Mouse (Mus musculus): ENCODE results near the gene Fam107b.

Fam107b gene

DNA sequence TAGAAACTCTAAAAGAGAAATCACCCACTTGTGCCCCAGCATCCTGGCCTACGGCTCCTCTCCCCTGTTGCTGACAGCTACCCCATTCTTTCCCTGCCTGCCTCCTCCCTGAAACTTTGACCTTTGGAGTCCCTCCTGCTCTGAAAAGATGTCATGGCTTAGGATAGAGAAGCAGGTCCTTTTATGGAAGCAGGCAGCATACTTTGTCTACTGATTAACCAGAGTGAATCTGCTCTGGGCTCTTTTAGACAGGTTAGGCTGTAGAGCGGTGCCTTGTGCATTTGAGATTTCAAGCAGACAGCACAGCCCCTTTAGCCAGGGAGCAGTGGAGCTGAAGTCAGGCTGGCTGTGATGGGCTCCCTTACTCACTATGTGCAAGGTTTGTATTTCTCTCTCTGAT lies 200.1 kb downstream of the Fam107b start:
- in situ Hi-C loops (cut with MseI, MboI): loop anchor here (10.0 to 25.0 kb wide), 2 partner anchors 226 to 433 kb away; partner anchors contain the start of genes Acbd7 (in 1 of the 2) and Rpp38 (in 1 of the 2)

DNA sequence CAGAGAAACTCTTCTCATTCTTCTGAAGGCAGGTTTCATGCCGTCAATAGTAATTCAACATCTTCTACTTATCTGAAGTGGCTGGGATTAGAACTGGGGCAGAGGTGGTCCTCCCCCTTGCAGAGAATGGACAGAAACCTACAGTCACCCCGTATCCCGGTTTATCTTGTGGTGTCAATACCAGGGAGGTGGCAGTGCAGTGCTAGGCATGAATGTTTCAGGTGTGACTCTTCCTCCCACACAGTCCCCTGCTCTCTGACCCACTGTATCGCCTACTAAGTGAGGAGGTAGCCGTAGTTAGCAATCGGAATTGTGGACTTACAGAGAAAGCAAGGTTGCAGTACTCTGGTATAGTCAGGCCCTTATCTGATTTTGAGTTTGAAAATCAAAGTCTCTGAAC lies 201.2 kb downstream of the Fam107b start:
- in situ Hi-C loops (cut with MseI, MboI): loop anchor here (10.0 to 25.0 kb wide), 2 partner anchors 227 to 434 kb away; partner anchors contain the start of genes Acbd7 (in 1 of the 2) and Rpp38 (in 1 of the 2)

DNA sequence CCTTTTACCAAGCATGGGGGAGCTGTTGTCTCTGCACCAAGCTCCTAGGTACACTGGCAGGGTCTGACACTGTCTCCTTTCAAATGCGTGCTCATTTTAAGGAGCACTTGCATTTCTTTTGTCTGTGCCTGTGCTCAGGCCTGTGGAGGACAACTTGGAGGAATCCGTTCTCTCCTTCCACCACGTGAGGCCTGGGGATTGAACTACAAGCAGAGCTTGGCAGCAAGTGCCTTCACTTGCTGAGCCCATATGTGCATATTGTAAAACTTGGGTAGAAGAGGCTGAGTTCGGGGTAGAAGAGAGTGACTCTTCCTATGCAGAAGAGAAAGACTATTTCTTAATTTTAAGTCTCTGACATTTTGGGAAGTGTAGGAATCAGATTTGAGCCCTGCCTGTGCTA lies 202.8 kb downstream of the Fam107b start:
- in situ Hi-C loops (cut with MseI, MboI): loop anchor here (10.0 to 25.0 kb wide), 2 partner anchors 228 to 436 kb away; partner anchors contain the start of genes Acbd7 (in 1 of the 2) and Rpp38 (in 1 of the 2)

DNA sequence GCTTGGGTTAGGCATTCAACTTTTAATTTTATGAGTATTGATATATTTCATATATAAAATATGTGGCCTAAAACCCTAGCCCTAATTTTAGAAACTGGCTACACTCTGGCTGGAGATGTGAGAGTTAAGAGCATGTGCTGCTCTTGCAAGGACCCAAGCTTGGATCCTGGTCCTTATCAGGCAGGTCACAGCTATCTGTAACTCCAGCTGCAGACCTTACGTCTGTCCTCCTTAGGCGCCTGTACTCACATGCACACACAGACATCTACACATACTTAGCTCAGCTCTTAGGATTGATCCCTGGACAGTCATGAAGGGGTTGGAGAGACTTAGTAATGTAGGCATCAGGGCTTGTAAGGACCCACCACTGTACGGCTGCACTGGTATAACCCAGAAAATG lies 205.3 kb downstream of the Fam107b start:
- in situ Hi-C loops (cut with MseI, MboI): loop anchor here (10.0 kb wide), 1 partner anchor 231 kb away; no protein-coding TSS in a partner anchor

DNA sequence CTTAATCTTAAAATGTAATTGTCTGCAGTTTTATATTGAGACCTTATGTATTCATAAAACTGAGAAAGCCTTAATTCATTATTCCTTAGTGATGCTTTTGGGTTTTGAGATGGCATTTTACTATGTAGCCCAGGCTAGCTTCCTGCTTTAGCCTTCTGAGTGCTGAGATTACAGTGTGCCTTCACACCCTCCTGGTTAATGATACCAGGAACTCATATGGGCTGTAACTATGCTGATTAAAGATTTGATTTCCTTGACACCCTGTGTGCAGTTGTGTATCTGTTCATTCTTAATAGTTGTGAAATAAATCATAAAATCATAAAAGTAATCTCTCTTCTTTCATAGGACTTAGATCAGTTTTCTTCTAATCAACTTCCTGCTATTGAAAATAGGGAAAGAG lies 205.8 kb downstream of the Fam107b start:
- in situ Hi-C loops (cut with MseI, MboI): loop anchor here (10.0 kb wide), 1 partner anchor 231 kb away; no protein-coding TSS in a partner anchor

DNA sequence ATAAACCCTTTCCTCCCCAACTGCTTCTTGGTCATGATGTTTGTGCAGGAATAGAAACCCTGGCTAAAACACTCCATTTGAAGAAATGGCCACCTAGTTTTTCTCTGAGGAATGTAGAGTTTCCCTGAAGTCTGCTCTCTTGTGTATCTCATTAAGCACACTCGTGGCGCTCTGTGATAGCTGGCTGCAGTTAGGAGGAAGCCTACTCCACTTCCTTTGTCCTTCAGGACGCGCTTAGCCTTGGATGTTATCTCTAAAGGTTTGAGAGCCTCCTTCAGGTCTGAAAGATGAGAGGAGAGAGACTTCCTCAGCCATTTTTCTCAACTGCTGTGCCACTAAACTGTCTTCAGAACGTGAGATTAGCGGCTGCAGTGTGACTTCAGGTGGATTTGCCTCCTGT lies 207.4 kb downstream of the Fam107b start:
- in situ Hi-C loops (cut with MseI, MboI): loop anchor here (10.0 kb wide), 1 partner anchor 233 kb away; no protein-coding TSS in a partner anchor

DNA sequence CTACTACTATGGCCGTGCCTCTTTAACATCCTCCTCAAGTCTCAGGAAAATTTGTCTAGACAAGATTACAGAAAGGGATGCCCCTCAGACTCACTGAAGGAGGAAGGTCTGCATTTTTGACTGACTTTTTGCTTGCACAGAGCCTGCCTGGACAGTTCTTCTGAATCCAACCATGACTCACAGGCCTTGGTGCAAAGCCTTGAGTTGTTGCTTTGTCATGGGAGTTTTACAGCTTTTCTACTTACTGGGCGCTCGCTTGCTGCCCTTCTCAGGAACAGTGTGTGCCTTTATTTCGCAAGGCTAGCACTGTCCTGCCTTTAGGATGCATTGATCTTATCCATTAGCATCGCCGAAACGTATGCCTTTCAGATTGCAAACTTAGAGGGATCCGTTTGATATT lies 215.3 kb downstream of the Fam107b start:
- in situ Hi-C loops (cut with MseI, MboI): no loop called here

DNA sequence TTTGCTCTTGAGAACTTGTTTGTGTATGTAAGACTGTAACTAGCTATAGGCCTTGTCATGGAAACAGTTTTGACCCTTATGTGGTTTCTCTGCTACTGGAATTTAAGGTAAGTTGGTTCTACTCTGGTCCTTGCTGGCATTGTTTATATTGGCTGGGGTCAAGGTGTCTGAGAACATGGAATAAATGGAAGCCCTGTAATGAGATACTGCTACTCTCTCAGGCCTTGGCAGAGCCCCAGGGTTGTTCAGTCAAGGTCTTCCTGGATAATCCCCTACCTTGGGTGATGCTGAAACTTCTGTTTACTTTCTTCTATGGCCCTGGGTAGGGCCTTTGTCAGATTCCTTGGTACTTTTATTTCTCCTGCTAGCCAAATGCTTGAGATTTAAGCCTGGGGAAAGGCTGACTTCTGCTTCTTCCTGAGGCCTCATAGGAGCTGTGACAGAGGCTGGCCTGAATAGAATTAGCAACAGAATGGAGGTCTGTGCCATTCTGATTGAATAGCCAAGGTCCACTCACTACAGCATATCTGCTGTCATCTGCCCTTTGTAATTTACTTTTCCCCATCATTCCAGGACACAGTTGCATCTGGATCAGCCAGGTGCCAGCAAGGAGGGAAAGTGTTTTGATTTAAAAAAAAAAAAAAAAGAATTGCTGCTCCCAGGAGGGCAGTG lies 217.6 kb downstream of the Fam107b start:
- in situ Hi-C loops (cut with MseI, MboI): no loop called here

DNA sequence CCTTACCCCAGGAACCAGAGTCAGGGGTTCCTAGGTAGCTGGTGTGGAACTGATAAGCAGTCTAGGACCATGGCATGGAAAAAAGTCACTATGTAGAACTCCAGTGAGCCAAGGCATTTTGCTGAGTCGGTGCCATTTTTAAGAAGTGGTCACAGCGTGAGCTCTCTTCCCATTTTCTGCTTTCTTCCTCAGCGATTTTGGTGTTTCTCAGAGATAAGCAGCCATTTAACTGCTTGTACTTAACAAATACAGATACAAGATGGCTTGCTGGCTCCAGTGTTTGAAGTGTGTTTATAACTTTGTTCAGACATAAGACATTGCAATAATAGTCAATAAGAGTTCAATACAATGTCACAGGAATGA lies 218.1 kb downstream of the Fam107b start:
- in situ Hi-C loops (cut with MseI, MboI): no loop called here

DNA sequence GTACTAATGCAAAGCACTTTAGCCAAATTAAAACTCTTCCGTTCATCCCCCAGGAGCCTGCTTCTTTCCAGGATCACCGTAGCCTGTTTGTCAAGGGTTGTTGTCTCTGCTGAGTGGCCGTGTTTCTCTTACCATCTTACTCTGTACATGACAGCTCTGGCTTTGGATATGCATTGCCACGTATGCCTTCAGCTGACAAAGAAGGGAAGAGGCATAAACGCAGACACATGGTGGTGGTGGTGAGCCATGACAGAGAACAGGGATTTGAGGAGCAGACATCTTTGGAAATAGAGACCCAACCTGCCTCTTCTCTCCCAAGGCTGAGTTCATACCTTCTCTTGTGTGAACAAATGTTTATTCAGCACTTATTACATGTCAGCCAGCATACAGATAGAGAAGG lies 226.3 kb downstream of the Fam107b start:
- in situ Hi-C loops (cut with MseI, MboI): no loop called here

DNA sequence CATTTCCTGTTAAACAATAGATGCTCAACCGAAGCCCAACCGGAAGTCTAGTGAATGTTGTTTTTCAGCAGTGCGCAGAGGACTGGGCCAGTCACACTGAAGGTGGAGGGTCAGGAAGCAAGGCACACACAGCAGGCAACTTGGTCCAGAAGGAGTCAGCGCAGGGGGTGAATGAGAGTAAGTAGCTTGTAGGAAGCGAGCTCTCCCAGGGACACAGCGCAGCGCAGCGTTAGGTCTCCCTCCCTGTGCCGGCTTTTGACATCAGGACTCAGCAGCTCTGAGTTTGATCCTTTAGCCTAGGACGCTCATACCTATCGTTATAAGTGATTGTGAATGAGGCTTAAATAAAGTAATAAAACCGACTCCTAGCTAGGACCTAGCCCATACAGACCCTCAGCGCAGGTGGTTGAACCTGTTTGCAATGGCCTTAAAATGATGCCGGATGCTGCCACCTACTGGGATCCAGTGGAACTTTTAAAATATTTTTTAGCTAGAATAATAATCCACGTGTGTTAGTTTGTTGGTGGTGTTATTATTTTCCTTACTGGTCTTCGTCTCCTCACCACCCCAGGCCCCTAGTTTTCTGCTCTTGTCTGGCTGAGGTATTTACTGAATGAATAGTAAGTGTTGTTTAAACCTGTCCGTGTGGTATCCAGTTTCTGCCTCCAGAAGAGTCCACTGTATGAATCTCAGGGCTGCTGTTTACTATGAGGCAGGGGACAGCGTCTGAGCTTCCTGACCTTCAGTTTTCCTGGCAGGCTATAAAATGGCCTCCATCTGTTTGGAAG lies 229.7 kb downstream of the Fam107b start:
- in situ Hi-C loops (cut with MseI, MboI): no loop called here

DNA sequence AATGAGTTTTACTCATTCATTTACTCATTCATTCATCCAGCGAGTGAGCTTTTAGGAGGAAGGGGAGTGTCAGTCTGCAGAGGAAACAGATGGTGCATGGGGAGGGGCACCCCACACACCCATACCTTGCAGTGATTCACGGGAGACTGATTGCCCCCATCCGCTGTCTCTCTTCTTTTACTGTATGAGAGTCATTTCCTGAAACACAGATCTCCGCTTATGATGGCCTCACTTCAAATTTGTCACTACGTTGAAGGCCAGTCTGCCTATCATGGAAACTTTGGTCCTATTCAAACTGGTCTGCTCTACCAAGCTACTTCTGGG lies 230.2 kb downstream of the Fam107b start:
- in situ Hi-C loops (cut with MseI, MboI): no loop called here

DNA sequence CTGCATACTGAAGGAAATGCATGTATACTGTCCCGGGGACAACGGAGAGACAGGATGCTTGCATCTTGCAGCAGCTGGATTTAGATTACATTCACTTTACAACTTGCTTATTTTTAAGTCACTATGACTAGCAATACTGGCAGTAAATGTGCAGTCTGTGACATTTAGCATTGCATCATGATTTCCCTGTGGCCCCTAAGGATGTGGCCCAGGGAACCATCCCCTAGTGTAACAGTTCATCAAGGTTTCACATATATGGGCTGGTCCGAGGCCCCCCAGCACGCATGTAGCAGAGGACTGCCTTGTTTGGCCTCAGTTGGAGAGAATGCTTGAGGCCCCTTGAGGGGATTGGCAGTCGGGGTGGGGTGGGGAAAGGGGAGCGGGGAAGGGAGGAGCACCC lies 235.5 kb downstream of the Fam107b start:
- in situ Hi-C loops (cut with MseI, MboI): no loop called here

DNA sequence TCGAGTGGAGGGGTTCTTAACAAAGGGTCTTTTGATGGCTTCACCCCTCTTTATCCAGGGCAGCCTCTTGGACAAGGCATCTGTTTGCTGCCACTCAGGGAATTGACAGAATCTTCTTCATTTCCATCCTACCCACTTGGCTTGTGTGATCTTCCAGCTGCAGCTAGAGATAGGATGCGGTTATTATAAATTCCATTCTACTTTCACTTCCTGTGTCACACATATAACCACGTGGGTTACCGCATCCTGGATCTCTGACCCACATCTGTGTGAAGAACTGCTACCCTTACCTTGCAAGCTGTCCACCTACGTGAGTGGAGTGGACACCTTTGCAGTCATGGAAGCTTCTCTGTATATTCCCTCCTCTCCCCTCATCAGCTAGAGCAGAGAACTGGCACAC lies 240.0 kb downstream of the Fam107b start:
- in situ Hi-C loops (cut with MseI, MboI): no loop called here

DNA sequence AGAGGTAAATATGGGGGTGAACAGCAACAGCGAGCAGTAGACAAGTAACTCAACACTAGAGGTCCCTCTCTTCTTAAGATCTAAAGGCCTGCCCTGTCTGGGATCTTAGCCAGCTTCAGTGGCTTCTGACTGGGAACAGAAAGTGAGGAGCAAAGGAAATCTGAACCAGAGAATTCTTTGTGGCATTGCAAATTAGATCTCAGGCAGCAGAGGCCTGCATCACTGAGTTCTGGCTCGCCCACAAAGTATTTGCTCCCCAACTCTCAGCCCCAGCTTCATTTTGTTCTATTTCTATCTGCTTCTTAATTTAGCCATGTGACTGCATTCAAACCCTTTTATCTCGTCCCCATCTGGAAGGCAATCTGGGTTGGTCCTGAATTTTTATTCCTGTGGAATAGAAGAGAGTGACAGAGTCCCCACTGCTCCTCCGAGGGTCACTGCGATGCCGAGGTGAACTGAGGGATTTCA lies 245.9 kb downstream of the Fam107b start:
- in situ Hi-C loops (cut with MseI, MboI): no loop called here

DNA sequence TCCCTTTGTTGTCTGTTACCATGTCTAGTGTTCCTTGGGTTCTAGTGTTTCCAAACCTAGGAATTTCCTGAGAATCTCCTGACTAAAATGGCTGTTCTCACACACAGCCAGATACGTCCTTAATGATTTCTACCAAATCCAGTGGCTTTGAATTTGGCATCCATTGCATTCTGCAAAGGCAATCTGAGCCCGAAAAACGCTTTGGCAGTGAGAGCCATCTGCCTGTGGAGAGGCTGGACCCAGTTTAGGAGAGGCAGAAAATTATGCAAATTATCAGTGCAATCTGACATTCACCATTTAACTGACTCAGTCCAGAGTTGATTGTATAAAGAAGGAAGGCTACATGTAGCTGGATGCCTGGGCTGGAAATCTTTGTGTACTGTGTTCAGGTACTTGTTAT lies 247.3 kb downstream of the Fam107b start:
- in situ Hi-C loops (cut with MseI, MboI): no loop called here

DNA sequence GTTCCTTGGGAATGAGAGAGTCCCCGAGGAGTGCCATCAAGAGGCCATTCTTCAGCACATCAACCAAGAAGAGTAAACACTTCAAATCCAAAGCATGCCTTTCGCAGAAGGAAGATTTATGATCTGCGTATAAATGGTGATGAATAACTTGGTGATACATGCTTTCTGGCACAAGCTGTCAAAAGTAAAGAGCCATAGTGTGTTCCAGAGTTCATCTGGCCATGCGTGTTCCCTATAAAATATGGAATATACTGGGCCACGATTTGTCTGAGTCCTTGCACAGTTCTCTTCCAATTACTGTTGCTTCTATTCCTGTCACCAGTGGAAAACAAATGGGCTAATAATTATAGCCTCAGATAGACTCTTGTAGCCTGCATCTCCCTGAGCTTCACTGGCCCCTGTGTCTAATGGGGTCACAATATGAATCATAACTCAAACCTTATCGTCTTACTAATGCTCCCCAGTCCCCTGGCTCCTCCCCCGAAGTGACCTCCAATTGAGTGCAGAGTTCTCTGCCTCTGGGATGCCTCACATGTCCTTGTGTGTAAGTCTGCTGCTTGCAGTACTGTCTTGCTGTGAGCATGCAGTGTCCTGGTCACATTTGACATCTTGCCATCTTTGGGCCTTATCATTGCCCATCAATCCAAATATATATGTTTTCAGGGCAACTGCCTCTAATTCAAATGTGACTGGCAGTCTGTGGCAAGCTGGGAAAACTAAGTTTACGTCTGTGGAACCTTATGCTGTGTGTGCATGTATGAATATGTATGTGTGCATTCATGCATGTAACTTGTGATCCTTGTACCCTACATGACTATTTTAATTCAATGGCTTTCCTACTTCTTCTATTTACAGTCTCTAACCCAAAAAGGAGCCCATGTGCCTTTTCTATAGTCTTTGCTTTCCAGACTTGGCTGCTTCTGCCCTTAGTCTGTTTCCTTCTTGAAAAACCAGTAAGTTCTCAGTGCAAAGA lies 252.5 kb downstream of the Fam107b start:
- in situ Hi-C loops (cut with MseI, MboI): no loop called here

Measured in mouse trophoblast stem cell (cell line).